12 mouse cellular contexts compared by ENCODE assay signal in the genomic region with DNA sequence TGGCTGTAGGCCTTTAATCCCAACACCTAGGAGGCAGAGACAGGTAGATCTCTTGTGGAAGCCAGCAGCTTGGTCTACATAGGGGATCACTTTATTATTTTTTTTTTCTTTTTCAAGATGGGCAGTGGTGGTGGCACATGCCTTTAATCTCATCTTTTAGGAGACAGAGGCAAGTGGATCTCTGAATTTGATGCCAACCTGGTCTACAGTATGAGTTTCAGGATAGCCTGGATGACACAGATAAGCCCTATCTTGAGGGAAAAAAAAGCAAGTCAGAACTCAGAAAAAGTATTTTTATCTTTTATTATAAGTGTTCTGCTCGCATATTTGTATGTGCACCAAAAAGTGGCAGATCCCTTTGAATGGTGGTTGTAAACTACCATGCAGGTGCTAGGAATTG.
"Had no signal": no experiment of that assay in that cellular context is flagged by ENCODE, and none has a peak within 500 bp of the region (broad histone marks: within the 10 kb centered on the region; RNA-seq: fewer than 3 reads in every experiment).

No protein-coding gene starts in this region.

- H3K27ac ChIP-seq: layer of hippocampus, adult 2 months; limb, embryonic 13.5 days; midbrain, embryonic 10.5 days; neural tube, embryonic 13.5 days had no signal

- H3K4me2 ChIP-seq: limb, embryonic 13.5 days; neural tube, embryonic 13.5 days had no signal

- H3K9me3 ChIP-seq: limb, embryonic 13.5 days; midbrain, embryonic 10.5 days; neural tube, embryonic 13.5 days had no signal

- H3K4me1 ChIP-seq: limb, embryonic 13.5 days; midbrain, embryonic 10.5 days had no signal

- H3K4me3 ChIP-seq: layer of hippocampus, adult 2 months; limb, embryonic 13.5 days; midbrain, embryonic 10.5 days; neural tube, embryonic 13.5 days had no signal

- H3K9ac ChIP-seq: limb, embryonic 13.5 days; neural tube, embryonic 13.5 days had no signal

- H3K27me3 ChIP-seq: limb, embryonic 13.5 days; neural tube, embryonic 13.5 days had no signal

- DNase-seq: kidney, adult 18-20 months; kidney, postnatal 10 days; kidney, postnatal 4 days; left cerebral cortex, postnatal 4 days; lung, adult 18-20 months; midbrain, embryonic 14.5 days; right cerebral cortex, postnatal 14 days; thymus, postnatal 36 days had no signal
